Mouse (Mus musculus): ENCODE results near the gene Rxfp1.

DNA sequence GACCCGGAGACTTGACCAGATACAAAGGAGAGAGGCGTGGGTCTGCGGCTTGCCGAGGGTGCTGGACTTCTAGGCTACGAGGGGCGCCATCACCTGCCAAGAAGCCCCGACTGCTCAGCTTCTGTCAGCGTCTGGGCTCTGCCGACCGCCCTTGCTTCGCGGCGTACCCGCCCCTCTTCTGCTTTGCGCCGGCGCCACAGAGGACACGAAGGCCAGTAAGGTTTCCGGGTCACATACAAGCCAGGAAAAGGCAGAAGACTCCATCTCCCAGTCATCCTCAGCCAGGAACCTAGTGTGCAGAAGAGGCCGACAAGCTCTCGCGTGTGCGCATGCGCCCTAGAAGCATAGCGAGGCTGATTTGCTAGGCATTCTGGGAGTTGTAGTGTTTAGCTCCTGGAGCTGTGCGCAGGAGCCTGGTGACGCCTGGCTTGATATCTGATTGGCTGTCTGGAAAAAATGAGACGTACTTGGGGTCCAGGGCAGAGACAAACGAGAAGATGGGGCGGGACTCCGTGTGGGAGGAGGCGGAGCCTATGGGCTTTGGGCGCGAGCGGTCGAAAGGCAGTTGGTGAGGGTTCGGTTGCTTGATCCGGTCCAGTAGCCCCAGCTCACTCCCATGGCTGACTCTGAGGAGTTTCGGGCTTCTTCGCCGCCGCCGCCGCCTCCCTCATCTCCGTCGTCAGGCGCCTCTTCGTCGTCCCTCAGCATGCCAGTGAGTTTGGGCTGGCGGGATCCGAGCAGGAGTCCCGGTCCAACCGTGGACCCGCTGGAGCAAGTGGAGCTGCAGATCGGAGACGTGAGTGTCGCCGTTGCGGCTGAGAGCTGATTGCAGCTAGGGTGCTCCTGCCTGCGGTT is 108.9 kb downstream of the Rxfp1 start, which contains the start of gene 4930579G24Rik:
- no peak for TF ChIP-seq CTCF (IDR thresholded peaks at IDR 0.05; ENCODE audit: borderline replicate concordance, insufficient read depth, low read length)
- peak; percentile 91 for TF ChIP-seq POLR2A (IDR thresholded peaks at IDR 0.05; ENCODE audit: low read depth, low read length)
